Mouse (Mus musculus) bone marrow macrophage, adult 2 months (primary cell): ENCODE data around the gene Chil1.

Source experiments
- CTCF ChIP-seq: IDR thresholded peaks from 2 replicates; pipeline ENCODE4 v1.5.1; 2012; ENCODE audit warnings: low read depth, mild to moderate bottlenecking, low read length, moderate library complexity
- POLR2A ChIP-seq: IDR thresholded peaks from 2 replicates; pipeline ENCODE4 v1.6.1; 2012; ENCODE audit warnings: mild to moderate bottlenecking, low read depth, low read length, borderline replicate concordance

- TF ChIP-seq POLR2A (no peak), CTCF (no peak)
These were observed 12.8 kb upstream of the Chil1 start for GRCm38 (mm10) chr1:134168985-134169697.
